Mouse (Mus musculus): Measurements from ENCODE around the gene Creld2. TPM values are rescaled to one million over a fixed set of nuclear protein-coding genes. Genes with fewer than 3 reads are reported as not detected.
"Not testable (repeated sequence)": the region's sequence is repeated elsewhere in the genome, so short reads cannot be mapped to it uniquely, and the experiment has no call there.

The Creld2 gene
- polyA plus RNA-seq (2016; fragmentation: Nextera tagmentation; extraction: Ambion mirVana), result 96.5 and 103 TPM in 2 replicates

GRCm38 (mm10) chr15:88819026-88819905, at the start of gene Creld2, which contains the start of gene Alg12:
Creld2 (plus strand) TSS chr15:88819646.
Alg12 (minus strand) TSS chr15:88819318.
- Histone ChIP-seq H3K36me3 (replicated peaks) (peaks cover 54% of the 10 kb centered on the region), H3K9me3 (no peaks in the 10 kb centered on the region), H3K27me3 (ENCODE audit: poor library complexity, severe bottlenecking) (no peaks in the 10 kb centered on the region), H3K4me3 (peak within 1 kb of the TSS; percentile 96), H3K4me1 (peaks cover 23% of the 10 kb centered on the region), H3K27ac (peak within 1 kb of the TSS; percentile 90)
- peak; percentile 100 for DNase-seq (ENCODE audit: extremely low spot score, low spot score)
- WGBS, result under 1% methylated on average over 88 of the region's 88 CpGs

- not testable (repeated sequence) for H3K9me3 ChIP-seq; DNase-seq (ENCODE audit: extremely low spot score, low spot score); H3K27ac ChIP-seq; H3K27me3 ChIP-seq (ENCODE audit: poor library complexity, severe bottlenecking); H3K4me3 ChIP-seq; H3K4me1 ChIP-seq
- H3K36me3 ChIP-seq (replicated peaks), result peaks cover 88% of the 10 kb centered on the region
- WGBS, result 87% methylated on average over 5 of the region's 5 CpGs
Measured at GRCm38 (mm10) chr15:88774630-88775029, 44.8 kb upstream of the Creld2 start.

GRCm38 (mm10) chr15:88792140-88792850, 27.2 kb upstream of the Creld2 start:
- no peak overlapping the region for H3K27ac ChIP-seq
- no peaks in the 10 kb centered on the region for H3K27me3 ChIP-seq (ENCODE audit: poor library complexity, severe bottlenecking)
- no peak for DNase-seq (ENCODE audit: extremely low spot score, low spot score)
- no peaks in the 10 kb centered on the region for H3K4me1 ChIP-seq
- no peak overlapping the region for H3K4me3 ChIP-seq
- WGBS, result 89% methylated on average over 4 of the region's 4 CpGs
- peaks cover 3% of the 10 kb centered on the region for H3K36me3 ChIP-seq (replicated peaks)
- H3K9me3 ChIP-seq, result no peaks in the 10 kb centered on the region

DNA sequence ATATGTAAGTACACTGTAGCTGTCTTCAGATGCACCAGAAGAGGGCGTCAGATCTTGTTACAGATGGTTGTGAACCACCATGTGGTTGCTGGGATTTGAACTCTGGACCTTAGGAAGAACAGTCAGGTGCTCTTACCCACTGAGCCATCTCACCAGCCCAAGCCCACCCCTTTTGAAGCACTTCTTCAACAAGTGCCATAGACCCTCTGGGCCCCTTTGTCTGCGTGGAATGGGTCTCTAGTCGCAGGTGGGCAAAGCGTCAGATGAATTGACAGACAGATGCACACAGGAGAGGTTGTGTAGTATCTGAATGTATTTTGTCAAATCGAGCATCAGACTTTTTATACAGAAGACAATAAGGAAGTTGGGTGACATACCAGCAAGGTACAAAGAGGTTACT, 24.7 kb upstream of the Creld2 start:
- 86% methylated on average over 5 of the region's 5 CpGs for WGBS
- H3K9me3 ChIP-seq; H3K36me3 ChIP-seq (replicated peaks); DNase-seq (ENCODE audit: extremely low spot score, low spot score); H3K27ac ChIP-seq; H3K27me3 ChIP-seq (ENCODE audit: poor library complexity, severe bottlenecking); H3K4me1 ChIP-seq; H3K4me3 ChIP-seq: not testable (repeated sequence)

DNA sequence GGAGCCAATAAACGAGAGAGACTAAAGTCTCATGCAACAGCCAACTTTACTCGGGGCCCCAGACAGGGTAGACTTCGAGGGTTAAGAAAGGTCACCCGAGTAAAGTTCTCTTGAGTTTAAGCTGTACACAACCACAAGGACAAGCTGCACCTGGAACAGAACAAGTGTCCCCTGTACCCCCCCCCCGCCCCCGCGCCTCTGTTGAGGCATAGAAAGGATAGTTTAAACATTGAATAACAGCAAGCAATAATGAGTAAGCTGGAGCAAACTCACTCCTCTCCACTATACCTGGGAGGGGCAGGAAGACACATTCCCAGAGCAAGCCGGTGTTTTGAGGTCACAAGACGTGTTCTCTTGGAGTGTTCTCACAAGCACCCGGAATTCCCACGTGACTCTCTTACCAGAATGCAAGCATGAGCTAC, 19.5 kb upstream of the Creld2 start:
- no peak for DNase-seq (ENCODE audit: extremely low spot score, low spot score)
- Histone ChIP-seq H3K4me1 (no peaks in the 10 kb centered on the region), H3K9me3 (no peaks in the 10 kb centered on the region), H3K36me3 (replicated peaks) (peaks cover 15% of the 10 kb centered on the region), H3K4me3 (no peak overlapping the region), H3K27me3 (ENCODE audit: poor library complexity, severe bottlenecking) (no peaks in the 10 kb centered on the region), H3K27ac (no peak overlapping the region)
- 86% methylated on average over 11 of the region's 11 CpGs for WGBS

DNA sequence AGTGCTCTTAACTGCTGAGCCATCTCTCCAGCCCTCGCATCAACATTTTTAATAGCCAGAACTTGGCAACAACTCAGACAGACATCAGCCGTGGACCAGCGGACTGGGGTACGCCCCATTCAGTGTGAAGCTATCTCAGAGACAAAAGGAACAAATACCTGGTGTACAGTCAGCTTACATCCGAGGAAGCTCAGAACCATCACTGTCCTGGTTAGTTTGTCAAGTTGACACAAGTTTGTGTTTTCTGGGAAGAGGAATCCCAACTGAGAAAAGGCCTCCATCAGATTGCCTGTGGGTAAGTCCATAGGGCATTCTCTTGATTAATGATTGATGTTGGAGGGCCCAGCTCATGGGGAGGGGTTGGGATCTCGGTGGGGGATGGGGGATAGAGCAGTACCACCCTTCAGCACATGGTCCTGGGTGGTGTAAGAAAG, 18.5 kb upstream of the Creld2 start:
- DNase-seq (ENCODE audit: extremely low spot score, low spot score), result no peak
- no peak overlapping the region for H3K4me3 ChIP-seq
- peaks cover 25% of the 10 kb centered on the region for H3K36me3 ChIP-seq (replicated peaks)
- no peaks in the 10 kb centered on the region for H3K4me1 ChIP-seq
- no peak overlapping the region for H3K27ac ChIP-seq
- 90% methylated on average over 6 of the region's 6 CpGs for WGBS
- no peaks in the 10 kb centered on the region for H3K9me3 ChIP-seq
- H3K27me3 ChIP-seq (ENCODE audit: poor library complexity, severe bottlenecking), result no peaks in the 10 kb centered on the region

- H3K36me3 ChIP-seq (replicated peaks), result peaks cover 34% of the 10 kb centered on the region
- no peak overlapping the region for H3K4me3 ChIP-seq
- H3K27ac ChIP-seq, result no peak overlapping the region
- 95% methylated on average over 3 of the region's 3 CpGs for WGBS
- DNase-seq (ENCODE audit: extremely low spot score, low spot score), result no peak
- no peaks in the 10 kb centered on the region for H3K27me3 ChIP-seq (ENCODE audit: poor library complexity, severe bottlenecking)
- no peaks in the 10 kb centered on the region for H3K4me1 ChIP-seq
- H3K9me3 ChIP-seq, result no peaks in the 10 kb centered on the region
Measured at GRCm38 (mm10) chr15:88801903-88802302, 17.5 kb upstream of the Creld2 start.

DNA sequence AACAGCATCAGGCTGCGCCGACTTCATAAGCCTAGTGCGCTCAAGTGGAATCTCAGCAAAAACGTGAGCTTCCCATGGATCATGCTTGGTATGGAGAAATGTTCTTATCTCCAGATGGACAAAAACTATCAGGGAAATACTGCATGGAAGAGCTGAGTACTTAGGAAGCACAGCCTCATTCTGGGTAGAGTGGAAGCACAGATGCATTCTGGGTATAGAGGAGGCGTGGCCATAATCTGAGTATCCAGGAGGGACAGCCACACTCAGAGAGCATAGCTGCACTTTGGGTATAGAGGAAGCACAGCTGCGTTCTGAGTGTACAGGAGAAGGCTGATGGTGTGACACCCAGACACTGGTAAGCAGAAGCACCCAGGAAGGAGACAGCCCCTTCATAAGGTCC, 17.1 kb upstream of the Creld2 start:
- WGBS, result 87% methylated on average over 6 of the region's 6 CpGs
- Histone ChIP-seq H3K4me1 (no peaks in the 10 kb centered on the region), H3K27ac (no peak overlapping the region), H3K4me3 (no peak overlapping the region), H3K9me3 (no peaks in the 10 kb centered on the region), H3K36me3 (replicated peaks) (peaks cover 39% of the 10 kb centered on the region), H3K27me3 (ENCODE audit: poor library complexity, severe bottlenecking) (no peaks in the 10 kb centered on the region)
- no peak for DNase-seq (ENCODE audit: extremely low spot score, low spot score)

GRCm38 (mm10) chr15:88808121-88808520, 11.3 kb upstream of the Creld2 start:
- Histone ChIP-seq H3K4me1 (no peaks in the 10 kb centered on the region), H3K27me3 (ENCODE audit: poor library complexity, severe bottlenecking) (no peaks in the 10 kb centered on the region), H3K36me3 (replicated peaks) (peaks cover 92% of the 10 kb centered on the region), H3K9me3 (no peaks in the 10 kb centered on the region), H3K27ac (no peak overlapping the region), H3K4me3 (no peak overlapping the region)
- WGBS, result 86% methylated on average over 8 of the region's 8 CpGs
- DNase-seq (ENCODE audit: extremely low spot score, low spot score), result no peak

GRCm38 (mm10) chr15:88810369-88810768, 9.1 kb upstream of the Creld2 start:
- no peak for DNase-seq (ENCODE audit: extremely low spot score, low spot score)
- H3K4me1 ChIP-seq, result no peaks in the 10 kb centered on the region
- WGBS, result 93% methylated on average over 2 of the region's 2 CpGs

GRCm38 (mm10) chr15:88813262-88813661, 6.2 kb upstream of the Creld2 start:
- Histone ChIP-seq H3K4me1 (peaks cover 3% of the 10 kb centered on the region), H3K27me3 (ENCODE audit: poor library complexity, severe bottlenecking) (no peaks in the 10 kb centered on the region), H3K27ac (no peak overlapping the region), H3K9me3 (no peaks in the 10 kb centered on the region), H3K36me3 (replicated peaks) (peaks cover 77% of the 10 kb centered on the region), H3K4me3 (no peak overlapping the region)
- DNase-seq (ENCODE audit: extremely low spot score, low spot score), result no peak
- WGBS, result 92% methylated on average over 3 of the region's 3 CpGs

More at GRCm38 (mm10) chr15:88810369-88810768, 9.1 kb upstream of the Creld2 start:
- Histone ChIP-seq H3K27ac (no peak overlapping the region), H3K27me3 (ENCODE audit: poor library complexity, severe bottlenecking) (no peaks in the 10 kb centered on the region), H3K4me3 (no peak overlapping the region), H3K9me3 (no peaks in the 10 kb centered on the region), H3K36me3 (replicated peaks) (peaks cover 95% of the 10 kb centered on the region)

DNA sequence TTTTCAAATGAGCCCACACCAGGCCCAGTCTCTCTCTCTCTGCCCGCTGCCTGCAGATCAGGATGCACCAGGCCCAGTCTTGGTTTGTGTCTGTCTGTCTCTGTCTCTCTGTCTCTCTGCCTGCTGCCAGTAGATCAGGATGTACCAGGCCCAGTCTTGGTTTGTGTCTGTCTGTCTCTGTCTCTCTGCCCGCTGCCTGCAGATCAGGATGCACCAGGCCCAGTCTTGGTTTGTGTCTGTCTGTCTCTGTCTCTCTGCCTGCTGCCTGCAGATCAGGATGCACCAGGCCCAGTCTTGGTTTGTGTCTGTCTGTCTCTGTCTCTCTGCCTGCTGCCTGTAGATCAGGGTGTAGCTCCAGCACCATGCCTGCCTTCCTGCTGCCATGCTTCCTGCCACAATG, 5.6 kb upstream of the Creld2 start:
- not testable (repeated sequence) for H3K27ac ChIP-seq; H3K4me1 ChIP-seq; H3K4me3 ChIP-seq; H3K27me3 ChIP-seq (ENCODE audit: poor library complexity, severe bottlenecking); DNase-seq (ENCODE audit: extremely low spot score, low spot score); H3K9me3 ChIP-seq
- WGBS, result 94% methylated on average over 2 of the region's 2 CpGs
- peaks cover 71% of the 10 kb centered on the region for H3K36me3 ChIP-seq (replicated peaks)
